Mouse (Mus musculus) ES-E14 (cell line): ENCODE measurements around the gene Hoxa5. TPM values are rescaled to one million over a fixed set of nuclear protein-coding genes. Genes with fewer than 3 reads are reported as not detected.

ENCODE experiments used
- DNase-seq: peaks from one replicate; pipeline ENCODE4 v3.0.0-alpha.2; 2013; ENCODE audit warnings: low read depth, low spot score
- H3K27ac ChIP-seq: 2 replicates; pipeline ENCODE4 v1.5.1; 2012; ENCODE audit warnings: low read depth, mild to moderate bottlenecking, low read length, moderate library complexity, mixed read lengths; ENCODE audit not compliant: poor library complexity, insufficient read depth, severe bottlenecking
- H3K36me3 ChIP-seq: 2 replicates; pipeline ENCODE4 v1.6.1; 2012; ENCODE audit warnings: mild to moderate bottlenecking, low read length, moderate library complexity, mixed read lengths; ENCODE audit not compliant: control insufficient read depth, poor library complexity, insufficient read depth, severe bottlenecking
- H3K4me1 ChIP-seq, 2 experiments: fragments of 150-350 bp in 1 of 2; sonication (generic) in 1 of 2; 2 replicates each; pipeline ENCODE4 v1.6.1; 2012; ENCODE audit warnings: low read length in 2 of 2, mild to moderate bottlenecking in 1 of 2, mixed read lengths in 1 of 2; ENCODE audit not compliant: control insufficient read depth in 2 of 2, insufficient read depth in 2 of 2, poor library complexity in 1 of 2
- H3K4me3 ChIP-seq, 2 experiments: fragments of 150-350 bp in 1 of 2; sonication (generic) in 1 of 2; 2 replicates each; pipeline ENCODE4 v1.5.1; 2012; ENCODE audit warnings: low read length in 2 of 2, low read depth in 1 of 2, mild to moderate bottlenecking in 1 of 2, mixed read lengths in 1 of 2; ENCODE audit not compliant: insufficient read depth in 1 of 2, poor library complexity in 1 of 2, severe bottlenecking in 1 of 2
- H3K9ac ChIP-seq: 2 replicates; pipeline ENCODE4 v1.6.1; 2012; ENCODE audit warnings: low read depth, mild to moderate bottlenecking, low read length, mixed read lengths; ENCODE audit not compliant: poor library complexity, insufficient read depth, severe bottlenecking
- H3K9me3 ChIP-seq: fragments of 150-350 bp; sonication (generic); 2 replicates; pipeline ENCODE4 v1.6.1; 2012; ENCODE audit warnings: low read depth, mild to moderate bottlenecking, low read length; ENCODE audit not compliant: control insufficient read depth, insufficient read depth
- CHD2 ChIP-seq: IDR thresholded peaks from 2 replicates; pipeline ENCODE4 v1.6.1; 2014; ENCODE audit warnings: mild to moderate bottlenecking, low read depth, low read length, inconsistent platforms
- HCFC1 ChIP-seq: IDR thresholded peaks from 2 replicates; pipeline ENCODE4 v1.6.1; 2012; ENCODE audit warnings: low read length, inconsistent platforms, borderline replicate concordance; ENCODE audit not compliant: insufficient read depth
- MAFK ChIP-seq: IDR thresholded peaks from 2 replicates; pipeline ENCODE4 v1.6.1; 2014; ENCODE audit warnings: mild to moderate bottlenecking, low read depth, low read length, inconsistent platforms; ENCODE audit not compliant: insufficient read depth
- ZC3H11A ChIP-seq: IDR thresholded peaks from 2 replicates; pipeline ENCODE4 v1.6.1; 2012; ENCODE audit warnings: low read depth, mild to moderate bottlenecking, inconsistent platforms, low read length, borderline replicate concordance
- ZNF384 ChIP-seq: IDR thresholded peaks from 2 replicates; pipeline ENCODE4 v1.6.1; 2012; ENCODE audit warnings: low read depth, low read length, inconsistent platforms
- in situ Hi-C, 2 experiments: fragments of 600-800 bp; cut with MboI; formaldehyde crosslinking; loops; one replicate each; pipeline ENCODE4 v1.15.1; 2025; ENCODE audit warnings: low sequenced_read_pairs in 2 of 2, inconsistent platforms in 1 of 2; ENCODE audit not compliant: unreplicated experiment in 2 of 2
- total RNA-seq: library from RNA; depleted of rRNA; stranded (reverse); fragments of 300-350 nt; gene quantifications from 2 replicates; pipeline ENCODE4 v1.2.3, GENCODE M21; 2012

The Hoxa5 gene
- total RNA-seq, 1 experiment: 0.49 TPM

DNA sequence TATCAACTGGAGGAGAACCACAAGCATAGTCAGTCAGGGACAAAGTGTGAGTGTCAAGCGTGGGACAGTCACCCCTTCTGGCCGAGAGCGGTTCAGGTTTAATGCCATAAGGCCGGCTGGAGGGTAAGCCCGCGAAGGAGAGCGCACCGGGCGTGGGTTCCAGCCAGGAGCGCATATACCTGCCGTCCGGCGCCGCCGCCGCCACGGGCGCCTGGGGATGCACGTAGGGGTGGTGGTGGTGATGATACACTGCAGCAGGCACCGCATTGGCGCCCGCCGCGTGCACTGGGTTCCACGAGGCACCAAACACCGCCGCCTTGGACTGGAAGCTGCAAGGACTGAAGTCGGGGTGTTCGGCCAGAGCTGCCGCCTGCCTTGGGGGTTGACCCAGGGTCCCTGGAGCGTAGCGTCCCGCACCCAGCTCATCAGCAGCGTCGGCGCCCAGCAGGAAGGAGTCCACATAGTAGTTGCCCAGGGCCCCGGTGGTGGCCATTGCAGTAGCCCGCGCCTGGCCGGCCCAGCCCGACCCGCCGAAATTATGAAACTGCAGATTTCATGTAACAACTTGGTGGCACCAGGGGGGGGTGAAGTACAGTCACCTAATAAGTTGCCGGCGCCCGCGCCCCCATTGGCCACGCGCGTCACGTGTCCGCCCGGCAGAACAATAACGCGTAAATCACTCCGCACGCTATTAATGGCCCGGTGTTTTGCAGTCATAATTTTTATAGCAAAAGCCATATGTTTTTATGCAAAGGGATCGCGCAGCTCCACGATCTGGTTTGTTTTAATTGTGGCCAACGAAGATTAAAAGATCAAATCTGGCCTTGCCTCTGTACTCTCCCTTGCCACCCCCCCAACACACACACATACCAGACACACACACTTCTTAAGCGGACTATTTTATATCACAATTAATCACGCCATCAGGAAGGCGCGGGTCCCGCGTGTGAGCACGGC lies 21.5 kb upstream of the Hoxa5 start:
- DNase-seq: no peak
- in situ Hi-C loops: loop anchor here (10.0 kb wide), 3 partner anchors 61 to 1051 kb away; partner anchors contain the start of gene Hoxa2 (in 2 of the 2)
- peak overlapping the region; percentile 27; a peak in 3 of 4 replicates for H3K4me3 ChIP-seq
- H3K4me1 ChIP-seq: peaks cover 0 to 10% of the 10 kb centered on the region in 2 experiments; a peak in 1 of 4 replicates
- no peak overlapping the region for H3K9ac ChIP-seq
- no peaks in the 10 kb centered on the region for H3K9me3 ChIP-seq
- H3K27ac ChIP-seq: no peak overlapping the region
- no peaks in the 10 kb centered on the region for H3K36me3 ChIP-seq
- TF ChIP-seq CHD2: no peak
- TF ChIP-seq HCFC1: no peak
- TF ChIP-seq ZC3H11A: no peak
- no peak for TF ChIP-seq ZNF384
- TF ChIP-seq MAFK: no peak

DNA sequence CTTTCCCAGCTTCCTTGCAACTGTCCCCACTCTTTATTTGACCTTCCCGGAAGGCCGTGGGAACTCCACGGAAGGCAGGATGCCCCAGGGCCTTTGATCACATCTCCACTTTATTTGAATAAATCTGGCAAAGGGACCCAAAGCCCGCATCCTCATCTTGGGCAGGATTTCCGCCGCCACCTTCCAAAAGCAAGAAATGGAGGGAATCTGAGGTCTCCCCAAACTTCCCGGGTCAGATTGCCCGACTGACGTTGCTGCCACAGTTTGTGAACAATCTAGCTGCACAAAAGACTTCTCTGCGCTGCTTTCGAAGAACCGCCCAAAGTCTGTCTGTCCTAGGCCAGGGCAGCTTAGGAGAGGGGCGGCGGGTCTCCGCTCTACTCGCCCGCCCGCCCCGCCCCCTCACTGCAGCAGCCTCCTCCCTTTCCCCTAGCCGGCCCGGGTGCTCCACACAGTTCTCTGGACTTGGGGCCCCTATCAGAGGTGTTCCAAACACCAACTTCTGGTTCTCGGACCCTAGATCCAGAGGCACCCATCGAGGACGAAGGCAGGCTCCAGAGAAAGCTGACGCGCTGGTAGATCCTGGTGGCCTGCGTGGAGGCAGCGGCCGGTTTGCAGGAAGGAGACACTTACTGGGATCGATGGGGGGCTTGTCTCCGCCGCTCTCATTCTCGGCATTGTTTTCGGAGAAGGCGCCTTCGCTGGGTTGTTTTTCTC lies 20.7 kb upstream of the Hoxa5 start:
- in situ Hi-C loops: loop anchor here (10.0 to 25.0 kb wide), 4 partner anchors 60 to 1050 kb away; partner anchors contain the start of gene Hoxa2 (in 2 of the 2)
- Histone ChIP-seq H3K36me3 (no peaks in the 10 kb centered on the region), H3K9me3 (no peaks in the 10 kb centered on the region), H3K4me3 (peak overlapping the region in 1 of 2 experiments; percentile 27; a peak in 1 of 4 replicates), H3K9ac (no peak overlapping the region), H3K27ac (no peak overlapping the region), H3K4me1 (peaks cover 0 to 9% of the 10 kb centered on the region in 2 experiments; a peak in 1 of 4 replicates)
- TF ChIP-seq CHD2 (no peak), ZC3H11A (no peak), ZNF384 (no peak), HCFC1 (no peak), MAFK (no peak)
- no peak for DNase-seq

DNA sequence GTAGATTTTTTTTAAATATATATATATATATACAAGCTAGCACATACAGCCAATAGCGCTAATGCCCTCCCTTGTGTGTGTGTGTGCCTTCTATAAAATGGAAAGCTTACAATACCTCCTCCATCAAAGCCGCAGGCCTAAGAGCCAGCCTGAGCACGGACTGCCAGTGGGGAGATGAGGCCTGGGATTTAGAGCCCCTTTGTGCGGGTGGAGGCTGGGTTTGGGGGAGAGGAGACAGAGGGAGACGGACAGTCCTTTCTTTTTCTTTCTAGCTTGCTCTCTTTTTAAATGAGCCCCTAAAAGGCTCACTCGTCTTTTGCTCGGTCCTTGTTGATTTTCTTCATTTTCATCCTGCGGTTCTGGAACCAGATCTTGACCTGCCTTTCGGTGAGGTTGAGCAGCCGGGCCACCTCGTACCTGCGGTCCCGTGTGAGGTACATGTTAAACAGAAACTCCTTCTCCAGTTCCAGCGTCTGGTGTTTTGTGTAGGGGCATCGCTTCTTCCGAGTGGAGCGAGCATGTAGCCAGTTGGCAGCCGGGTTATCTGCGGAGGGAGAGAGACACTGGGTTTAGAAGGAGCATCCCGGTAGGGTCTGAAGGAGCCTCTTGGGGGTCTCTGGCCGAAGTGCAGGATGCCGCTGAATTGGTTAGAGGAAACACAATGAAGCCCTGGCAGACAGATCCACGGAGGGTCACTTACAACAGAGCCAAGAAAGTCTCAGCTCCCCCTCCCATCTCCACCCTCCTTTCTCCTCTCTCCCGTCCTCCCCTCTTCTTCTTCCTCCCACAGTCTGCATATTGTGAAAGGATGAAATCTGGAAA lies 19.8 kb upstream of the Hoxa5 start:
- Histone ChIP-seq H3K9ac (no peak overlapping the region), H3K27ac (no peak overlapping the region), H3K9me3 (no peaks in the 10 kb centered on the region), H3K4me1 (peaks cover 0 to 7% of the 10 kb centered on the region in 2 experiments; a peak in 1 of 4 replicates), H3K36me3 (no peaks in the 10 kb centered on the region), H3K4me3 (no peak overlapping the region)
- TF ChIP-seq ZC3H11A (no peak), HCFC1 (no peak), CHD2 (no peak), ZNF384 (no peak)
- in situ Hi-C loops: loop anchor here (10.0 to 25.0 kb wide), 4 partner anchors 59 to 1049 kb away; partner anchors contain the start of gene Hoxa2 (in 2 of the 2)
- no peak for DNase-seq

DNA sequence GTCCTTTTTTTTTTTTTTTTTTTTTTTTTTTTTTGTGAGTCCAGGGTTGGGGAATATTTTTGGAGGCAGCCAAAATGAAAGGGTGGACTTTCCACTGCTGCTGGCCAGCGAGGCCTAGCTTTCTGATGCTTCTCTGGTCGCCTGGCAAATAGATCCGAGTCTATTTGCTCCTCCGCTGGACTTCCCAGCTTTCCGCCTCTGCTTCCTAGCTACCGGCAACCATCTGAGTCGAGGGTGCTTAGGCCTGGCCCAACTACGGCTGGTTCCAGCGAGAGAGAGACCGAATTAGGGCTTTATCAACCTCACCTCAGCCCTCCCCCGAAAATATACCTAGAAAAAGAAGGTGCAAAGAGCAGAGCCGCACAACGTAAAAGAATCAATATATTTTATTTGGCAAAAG lies 18.3 kb upstream of the Hoxa5 start:
- no peak overlapping the region for H3K4me3 ChIP-seq
- H3K27ac ChIP-seq: no peak overlapping the region
- H3K9me3 ChIP-seq: no peaks in the 10 kb centered on the region
- TF ChIP-seq CHD2 (no peak), MAFK (no peak), ZC3H11A (no peak), ZNF384 (no peak), HCFC1 (no peak)
- H3K4me1 ChIP-seq: peaks cover 0 to 7% of the 10 kb centered on the region in 2 experiments; a peak in 1 of 4 replicates
- H3K9ac ChIP-seq: no peak overlapping the region
- in situ Hi-C loops: loop anchor here (10.0 to 25.0 kb wide), 4 partner anchors 58 to 1048 kb away; partner anchors contain the start of gene Hoxa2 (in 2 of the 2)
- no peak for DNase-seq
- no peaks in the 10 kb centered on the region for H3K36me3 ChIP-seq
